10 mouse cellular contexts compared by ENCODE assay signal in the genomic region with DNA sequence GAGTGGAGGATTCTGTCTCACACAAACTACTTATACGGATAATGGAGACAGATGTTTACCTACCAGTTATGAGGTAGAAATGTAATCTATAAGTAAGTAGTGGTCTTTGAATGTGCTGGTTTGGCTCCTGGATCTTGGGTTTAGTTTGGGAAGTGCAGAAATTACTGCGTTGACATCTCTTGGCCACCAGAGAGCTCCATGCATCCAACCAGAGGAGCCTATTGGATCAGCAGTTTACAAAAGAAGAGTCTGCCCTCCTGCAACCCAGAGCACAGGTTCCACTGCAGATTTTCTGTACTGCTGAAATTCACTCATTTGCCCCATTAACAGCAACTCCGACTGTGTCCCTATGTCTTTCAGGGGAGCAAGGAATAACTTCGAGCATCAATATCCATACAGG.
A peak's percentile ranks its signal among the peaks of the same experiment; 100 is the strongest.
DNase-seq lines count a peak whose midpoint lies in the region; ATAC-seq and TF ChIP-seq lines count a peak whose summit lies in the region.
"Had no signal": no experiment of that assay in that cellular context is flagged by ENCODE, and none has a peak within 500 bp of the region (broad histone marks: within the 10 kb centered on the region; RNA-seq: fewer than 3 reads in every experiment).

No protein-coding gene starts in this region.

- no peaks in the 10 kb centered on the region for H3K4me1 ChIP-seq in intestine, postnatal 0 days (replicated peaks; ENCODE audit: control insufficient read depth, insufficient read depth, low read length)
- H3K4me1 ChIP-seq in intestine, embryonic 16.5 days (ENCODE audit: control insufficient read depth, insufficient read depth, low read length), result no peaks in the 10 kb centered on the region
- H3K4me1 ChIP-seq in ES-E14 (ENCODE audit: control insufficient read depth in 2 of 2, insufficient read depth in 2 of 2, low read length in 2 of 2, poor library complexity in 1 of 2), result no peaks in the 10 kb centered on the region
- H3K4me1 ChIP-seq: limb, embryonic 13.5 days had no signal

- H3K36me3 ChIP-seq in intestine, postnatal 0 days (ENCODE audit: control insufficient read depth, insufficient read depth), result no peaks in the 10 kb centered on the region
- H3K36me3 ChIP-seq in intestine, embryonic 16.5 days (ENCODE audit: control insufficient read depth, insufficient read depth, low read length), result no peaks in the 10 kb centered on the region
- no peaks in the 10 kb centered on the region for H3K36me3 ChIP-seq in ES-E14 (ENCODE audit: control insufficient read depth, insufficient read depth, low read length, poor library complexity, severe bottlenecking)
- H3K36me3 ChIP-seq: heart, embryonic 13.5 days; limb, embryonic 13.5 days had no signal

- no peak for ATAC-seq in intestine, postnatal 0 days
- no peak for ATAC-seq in intestine, embryonic 16.5 days

- H3K4me3 ChIP-seq in intestine, postnatal 0 days (ENCODE audit: low read depth, low read length), result no peak overlapping the region
- no peak overlapping the region for H3K4me3 ChIP-seq in intestine, embryonic 16.5 days (ENCODE audit: low read length)
- H3K4me3 ChIP-seq in ES-E14 (ENCODE audit: insufficient read depth in 1 of 2, low read depth in 1 of 2, low read length in 2 of 2, poor library complexity in 1 of 2, severe bottlenecking in 1 of 2), result no peak overlapping the region
- H3K4me3 ChIP-seq: heart, embryonic 13.5 days; limb, embryonic 13.5 days had no signal

- in situ Hi-C loops in ES-E14 (cut with MboI; ENCODE audit: low sequenced_read_pairs in 2 of 2, unreplicated experiment in 2 of 2), result loop anchor here in 1 of 2 experiments (25.0 kb wide), 1 partner anchor 320 kb away; no protein-coding TSS in a partner anchor

- no peak overlapping the region for H3K27ac ChIP-seq in intestine, postnatal 0 days (ENCODE audit: low read depth, low read length)
- H3K27ac ChIP-seq in intestine, embryonic 16.5 days (ENCODE audit: low read length), result no peak overlapping the region
- H3K27ac ChIP-seq in ES-E14 (ENCODE audit: insufficient read depth, low read depth, low read length, poor library complexity, severe bottlenecking), result no peak overlapping the region
- H3K27ac ChIP-seq: heart, embryonic 13.5 days; limb, embryonic 13.5 days had no signal

- no peaks in the 10 kb centered on the region for H3K9me3 ChIP-seq in intestine, postnatal 0 days (ENCODE audit: control insufficient read depth)
- no peaks in the 10 kb centered on the region for H3K9me3 ChIP-seq in intestine, embryonic 16.5 days (ENCODE audit: control insufficient read depth, low read length)
- no peaks in the 10 kb centered on the region for H3K9me3 ChIP-seq in ES-E14 (ENCODE audit: control insufficient read depth, insufficient read depth, low read depth, low read length)
- H3K9me3 ChIP-seq: heart, embryonic 13.5 days; limb, embryonic 13.5 days had no signal

- 32% methylated on average over 4 of the region's 4 CpGs for WGBS in intestine, postnatal 0 days
- 39% methylated on average over 4 of the region's 4 CpGs for WGBS in intestine, embryonic 16.5 days

- no peak for DNase-seq in ES-E14 (ENCODE audit: low read depth, low spot score)
- peak; percentile 3 to 4 for DNase-seq in cerebellum, postnatal 36 days
- peak; percentile 27 to 38 for DNase-seq in kidney, postnatal 25 days
- no peak for DNase-seq in thymus, postnatal 14 days
- no peak for DNase-seq in spleen, postnatal 10 days (ENCODE audit: low spot score in 2 of 2)
- DNase-seq in thymus, postnatal 10 days (ENCODE audit: low spot score in 2 of 2), result no peak

- H3K9ac ChIP-seq in intestine, postnatal 0 days (ENCODE audit: low read depth, low read length), result no peak overlapping the region
- H3K9ac ChIP-seq in intestine, embryonic 16.5 days (ENCODE audit: low read depth, low read length), result no peak overlapping the region
- H3K9ac ChIP-seq in ES-E14 (ENCODE audit: insufficient read depth, low read depth, low read length, poor library complexity, severe bottlenecking), result no peak overlapping the region
- H3K9ac ChIP-seq: heart, embryonic 13.5 days; limb, embryonic 13.5 days had no signal

- H3K4me2 ChIP-seq in intestine, postnatal 0 days (replicated peaks; ENCODE audit: low read depth), result no peak overlapping the region
- no peak overlapping the region for H3K4me2 ChIP-seq in intestine, embryonic 16.5 days (ENCODE audit: low read depth, low read length)
- H3K4me2 ChIP-seq: heart, embryonic 13.5 days; limb, embryonic 13.5 days had no signal

- peak; percentile 76 for TF ChIP-seq CTCF in intestine, postnatal 0 days (IDR thresholded peaks at IDR 0.05; ENCODE audit: low read depth)

- H3K27me3 ChIP-seq in intestine, postnatal 0 days (replicated peaks; ENCODE audit: control insufficient read depth, insufficient read depth, low read length), result no peaks in the 10 kb centered on the region
- H3K27me3 ChIP-seq in intestine, embryonic 16.5 days (replicated peaks; ENCODE audit: control insufficient read depth, insufficient read depth, low read length), result no peaks in the 10 kb centered on the region

TF ChIP-seq in ES-E14, 5 proteins besides CTCF, POLR2A, EP300 and RAD21:
- TF ChIP-seq MAFK (IDR thresholded peaks at IDR 0.05; ENCODE audit: insufficient read depth, low read depth, low read length) (no peak), ZC3H11A (IDR thresholded peaks at IDR 0.05; ENCODE audit: borderline replicate concordance, low read depth, low read length) (peak; percentile 36; the same call in 1 of the 2 replicates), HCFC1 (IDR thresholded peaks at IDR 0.05; ENCODE audit: borderline replicate concordance, insufficient read depth, low read length) (no peak), CHD2 (IDR thresholded peaks at IDR 0.05; ENCODE audit: low read depth, low read length) (no peak), ZNF384 (IDR thresholded peaks at IDR 0.05; ENCODE audit: low read depth, low read length) (no peak)

Comparison
In these comparisons a context has a peak if more than half of its experiments do, and no peak if none do; other contexts are left out.
1. DNase-seq: peak in cerebellum, postnatal 36 days (2 of 2) and kidney, postnatal 25 days (2 of 2); none in ES-E14 (single experiment), thymus, postnatal 14 days (single experiment), spleen, postnatal 10 days (0 of 2) and thymus, postnatal 10 days (0 of 2).